Mouse (Mus musculus): ENCODE results near the gene Erbb4. TPM values are rescaled to one million over a fixed set of nuclear protein-coding genes. Genes with fewer than 3 reads are reported as not detected.

Gene Erbb4
- polyA plus RNA-seq, 1 experiment from 2014 or later, result 0.11 TPM

DNA sequence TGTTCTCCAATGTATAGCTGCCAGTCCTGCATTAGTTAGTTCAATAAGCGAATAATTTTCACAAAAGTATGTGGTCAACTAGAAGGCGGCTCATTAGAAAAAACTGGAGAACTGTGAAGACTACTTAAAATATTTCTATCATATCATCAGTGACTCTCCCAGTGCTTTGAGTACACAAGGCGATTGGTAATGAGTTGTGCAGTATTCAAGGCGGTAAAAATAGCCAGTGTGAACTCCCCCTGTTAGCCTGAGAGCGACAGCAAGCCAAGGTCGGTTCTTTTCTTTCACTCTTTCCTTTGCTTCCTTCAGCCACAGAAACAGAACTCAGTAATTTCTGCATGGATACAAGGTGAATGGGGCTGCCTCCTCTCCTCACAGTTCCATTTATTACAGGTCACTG lies 22.1 kb downstream of the Erbb4 start:
- Histone ChIP-seq H3K9ac (ENCODE audit: low read depth, low read length) (no peak overlapping the region), H3K4me2 (no peak overlapping the region), H3K4me1 (replicated peaks; ENCODE audit: control insufficient read depth, insufficient read depth, low read length) (no peaks in the 10 kb centered on the region), H3K27ac (ENCODE audit: low read depth, low read length) (no peak overlapping the region), H3K9me3 (ENCODE audit: control insufficient read depth, low read length) (no peaks in the 10 kb centered on the region), H3K4me3 (ENCODE audit: low read depth, low read length) (no peak overlapping the region), H3K27me3 (replicated peaks; ENCODE audit: control insufficient read depth, insufficient read depth, low read length) (no peaks in the 10 kb centered on the region), H3K36me3 (ENCODE audit: control insufficient read depth, insufficient read depth, low read length) (no peaks in the 10 kb centered on the region)
- WGBS, result 72% methylated on average over 6 of the region's 6 CpGs
- ATAC-seq (replicated peaks; ENCODE audit: low FRiP score) (no peak), DNase-seq (ENCODE audit: low spot score) (no peak)

- Histone ChIP-seq H3K9me3 (ENCODE audit: control insufficient read depth, low read length) (no peaks in the 10 kb centered on the region), H3K27me3 (replicated peaks; ENCODE audit: control insufficient read depth, insufficient read depth, low read length) (no peaks in the 10 kb centered on the region), H3K36me3 (ENCODE audit: control insufficient read depth, insufficient read depth, low read length) (no peaks in the 10 kb centered on the region), H3K4me1 (replicated peaks; ENCODE audit: control insufficient read depth, insufficient read depth, low read length) (no peaks in the 10 kb centered on the region), H3K9ac (ENCODE audit: low read depth, low read length) (no peak overlapping the region), H3K4me3 (ENCODE audit: low read depth, low read length) (no peak overlapping the region), H3K4me2 (no peak overlapping the region), H3K27ac (ENCODE audit: low read depth, low read length) (no peak overlapping the region)
- WGBS, result 75% methylated on average over 4 of the region's 4 CpGs
- DNase-seq (ENCODE audit: low spot score) (no peak), ATAC-seq (replicated peaks; ENCODE audit: low FRiP score) (no peak)
Observed at GRCm38 (mm10) chr1:69048918-69049317, 58.9 kb downstream of the Erbb4 start.

GRCm38 (mm10) chr1:69046228-69046978 lies 61.5 kb downstream of the Erbb4 start:
- H3K9ac ChIP-seq (ENCODE audit: low read depth, low read length), result no peak overlapping the region
- H3K27ac ChIP-seq (ENCODE audit: low read depth, low read length), result no peak overlapping the region
- ATAC-seq (replicated peaks; ENCODE audit: low FRiP score) (no peak), DNase-seq (ENCODE audit: low spot score) (no peak)
- WGBS, result 84% methylated on average over 11 of the region's 11 CpGs
- H3K4me3 ChIP-seq (ENCODE audit: low read depth, low read length), result no peak overlapping the region
- no peak overlapping the region for H3K4me2 ChIP-seq
- no peaks in the 10 kb centered on the region for H3K4me1 ChIP-seq (replicated peaks; ENCODE audit: control insufficient read depth, insufficient read depth, low read length)
- no peaks in the 10 kb centered on the region for H3K9me3 ChIP-seq (ENCODE audit: control insufficient read depth, low read length)
- no peaks in the 10 kb centered on the region for H3K27me3 ChIP-seq (replicated peaks; ENCODE audit: control insufficient read depth, insufficient read depth, low read length)
- no peaks in the 10 kb centered on the region for H3K36me3 ChIP-seq (ENCODE audit: control insufficient read depth, insufficient read depth, low read length)

DNA sequence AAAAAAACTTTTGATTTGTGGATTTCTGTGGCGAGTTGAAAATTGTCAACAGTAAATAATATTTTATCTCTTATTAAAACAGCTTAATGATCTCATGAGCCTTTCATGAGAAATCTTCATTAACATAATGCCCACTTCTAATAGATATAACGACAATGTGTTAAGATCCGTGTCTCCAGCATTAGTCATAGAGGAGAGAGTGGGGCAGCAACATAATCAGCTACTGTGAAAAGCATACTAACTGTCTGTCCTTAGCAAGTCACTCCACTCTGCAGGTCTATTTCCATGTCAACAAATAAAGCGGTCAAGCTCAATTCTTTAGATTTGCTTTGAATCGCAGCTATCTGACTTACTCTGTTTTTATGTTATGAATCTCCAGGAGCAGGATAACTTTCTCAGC lies 80.0 kb downstream of the Erbb4 start:
- WGBS, result 72% methylated on average over 5 of the region's 5 CpGs
- Histone ChIP-seq H3K9me3 (ENCODE audit: control insufficient read depth, low read length) (no peaks in the 10 kb centered on the region), H3K27ac (ENCODE audit: low read depth, low read length) (no peak overlapping the region), H3K27me3 (replicated peaks; ENCODE audit: control insufficient read depth, insufficient read depth, low read length) (no peaks in the 10 kb centered on the region), H3K4me3 (ENCODE audit: low read depth, low read length) (no peak overlapping the region), H3K4me2 (no peak overlapping the region), H3K9ac (ENCODE audit: low read depth, low read length) (no peak overlapping the region), H3K4me1 (replicated peaks; ENCODE audit: control insufficient read depth, insufficient read depth, low read length) (no peaks in the 10 kb centered on the region), H3K36me3 (ENCODE audit: control insufficient read depth, insufficient read depth, low read length) (no peaks in the 10 kb centered on the region)
- no peak for DNase-seq (ENCODE audit: low spot score)
- ATAC-seq (replicated peaks; ENCODE audit: low FRiP score), result no peak

GRCm38 (mm10) chr1:69024858-69025257 lies 83.0 kb downstream of the Erbb4 start:
- no peak for ATAC-seq (replicated peaks; ENCODE audit: low FRiP score)

DNA sequence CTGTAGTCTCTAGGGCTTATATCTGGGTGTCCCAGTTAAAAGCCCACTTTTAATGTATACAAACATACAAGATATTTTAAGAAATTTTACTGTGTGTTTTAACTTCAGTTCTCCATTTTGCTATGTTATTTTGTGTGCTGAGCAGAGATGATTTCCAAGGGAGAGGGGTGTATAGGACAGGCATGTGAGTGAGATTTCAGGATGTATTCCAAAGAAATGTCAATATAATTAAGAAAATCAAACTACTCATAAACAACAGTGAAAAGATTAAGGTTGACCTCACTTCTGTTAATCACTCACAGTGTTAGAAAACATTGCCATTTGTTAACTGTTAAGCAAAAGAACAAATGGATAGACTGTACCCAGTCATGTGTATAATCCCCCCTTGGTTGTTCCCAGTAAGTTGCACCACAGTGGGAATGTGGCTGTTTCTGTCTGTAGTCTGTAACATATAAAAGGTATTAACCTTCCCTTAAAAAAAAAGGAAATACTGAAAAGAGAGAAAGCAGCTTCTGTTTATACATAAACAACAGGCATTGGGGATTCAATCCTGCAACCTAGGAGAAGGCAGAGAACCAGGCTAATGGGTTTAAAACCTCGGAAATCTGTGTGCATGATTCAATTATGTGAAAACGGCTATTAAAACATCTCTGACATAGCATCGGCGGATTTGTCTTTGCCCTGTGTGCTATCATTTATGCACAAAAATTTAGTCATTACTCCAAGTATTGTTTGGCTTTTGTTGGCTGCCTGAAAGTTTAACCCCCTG lies 84.5 kb downstream of the Erbb4 start:
- H3K4me1 ChIP-seq (replicated peaks; ENCODE audit: control insufficient read depth, insufficient read depth, low read length), result no peaks in the 10 kb centered on the region
- no peak for DNase-seq (ENCODE audit: low spot score)
- H3K4me2 ChIP-seq, result no peak overlapping the region
- H3K27ac ChIP-seq (ENCODE audit: low read depth, low read length), result no peak overlapping the region
- no peaks in the 10 kb centered on the region for H3K9me3 ChIP-seq (ENCODE audit: control insufficient read depth, low read length)
- H3K9ac ChIP-seq (ENCODE audit: low read depth, low read length), result no peak overlapping the region
- H3K27me3 ChIP-seq (replicated peaks; ENCODE audit: control insufficient read depth, insufficient read depth, low read length), result no peaks in the 10 kb centered on the region
- no peak for ATAC-seq (replicated peaks; ENCODE audit: low FRiP score)
- no peaks in the 10 kb centered on the region for H3K36me3 ChIP-seq (ENCODE audit: control insufficient read depth, insufficient read depth, low read length)
- 80% methylated on average over 4 of the region's 4 CpGs for WGBS
- no peak overlapping the region for H3K4me3 ChIP-seq (ENCODE audit: low read depth, low read length)

More at GRCm38 (mm10) chr1:69024858-69025257, 83.0 kb downstream of the Erbb4 start:
- 40% methylated on average over 3 of the region's 3 CpGs for WGBS
- no peak for DNase-seq (ENCODE audit: low spot score)
- H3K4me2 ChIP-seq, result no peak overlapping the region
- H3K27me3 ChIP-seq (replicated peaks; ENCODE audit: control insufficient read depth, insufficient read depth, low read length), result no peaks in the 10 kb centered on the region
- H3K4me3 ChIP-seq (ENCODE audit: low read depth, low read length), result no peak overlapping the region
- H3K9me3 ChIP-seq (ENCODE audit: control insufficient read depth, low read length), result no peaks in the 10 kb centered on the region
- no peak overlapping the region for H3K9ac ChIP-seq (ENCODE audit: low read depth, low read length)
- no peaks in the 10 kb centered on the region for H3K36me3 ChIP-seq (ENCODE audit: control insufficient read depth, insufficient read depth, low read length)
- no peaks in the 10 kb centered on the region for H3K4me1 ChIP-seq (replicated peaks; ENCODE audit: control insufficient read depth, insufficient read depth, low read length)
- no peak overlapping the region for H3K27ac ChIP-seq (ENCODE audit: low read depth, low read length)

DNA sequence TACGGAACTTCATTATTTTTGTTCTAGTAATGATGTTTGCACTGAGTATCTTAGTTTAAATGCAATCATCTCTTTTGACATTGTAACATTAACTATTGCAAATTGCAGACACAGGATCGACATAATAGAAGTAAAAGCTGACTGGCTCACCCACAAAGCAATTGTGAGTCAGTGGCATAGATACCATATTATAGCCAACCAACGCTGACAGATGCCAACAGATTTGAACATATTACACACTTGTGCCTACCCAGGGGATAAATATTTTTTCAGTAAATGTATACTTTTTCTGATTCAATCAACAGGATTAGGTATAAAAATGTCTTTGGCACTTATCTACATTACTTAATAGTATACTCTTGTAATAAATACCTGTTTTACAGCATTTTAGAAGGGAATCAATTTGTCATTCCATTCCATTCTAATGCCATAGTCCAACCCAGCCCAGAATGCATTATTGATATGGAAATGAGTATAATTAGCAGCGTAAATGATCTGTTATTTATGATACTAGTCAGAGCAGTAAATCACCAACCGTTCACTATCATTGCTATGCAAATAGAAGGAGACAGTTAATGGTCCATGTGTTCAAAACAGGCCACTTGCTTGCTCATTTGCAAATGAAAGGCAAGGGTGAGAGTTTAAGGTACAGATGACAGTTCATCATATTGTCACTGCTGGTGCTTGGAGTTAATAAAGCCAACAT lies 97.9 kb downstream of the Erbb4 start:
- Histone ChIP-seq H3K9me3 (ENCODE audit: control insufficient read depth, low read length) (no peaks in the 10 kb centered on the region), H3K4me2 (no peak overlapping the region), H3K27me3 (replicated peaks; ENCODE audit: control insufficient read depth, insufficient read depth, low read length) (no peaks in the 10 kb centered on the region), H3K9ac (ENCODE audit: low read depth, low read length) (no peak overlapping the region), H3K4me1 (replicated peaks; ENCODE audit: control insufficient read depth, insufficient read depth, low read length) (no peaks in the 10 kb centered on the region), H3K27ac (ENCODE audit: low read depth, low read length) (no peak overlapping the region), H3K36me3 (ENCODE audit: control insufficient read depth, insufficient read depth, low read length) (no peaks in the 10 kb centered on the region), H3K4me3 (ENCODE audit: low read depth, low read length) (no peak overlapping the region)
- DNase-seq (ENCODE audit: low spot score) (no peak), ATAC-seq (replicated peaks; ENCODE audit: low FRiP score) (no peak)
- WGBS, result 82% methylated on average over 5 of the region's 5 CpGs

GRCm38 (mm10) chr1:69001371-69001770 lies 106.5 kb downstream of the Erbb4 start:
- Histone ChIP-seq H3K4me1 (replicated peaks; ENCODE audit: control insufficient read depth, insufficient read depth, low read length) (no peaks in the 10 kb centered on the region), H3K27ac (ENCODE audit: low read depth, low read length) (no peak overlapping the region), H3K9me3 (ENCODE audit: control insufficient read depth, low read length) (no peaks in the 10 kb centered on the region), H3K27me3 (replicated peaks; ENCODE audit: control insufficient read depth, insufficient read depth, low read length) (no peaks in the 10 kb centered on the region), H3K4me2 (no peak overlapping the region), H3K9ac (ENCODE audit: low read depth, low read length) (no peak overlapping the region), H3K36me3 (ENCODE audit: control insufficient read depth, insufficient read depth, low read length) (no peaks in the 10 kb centered on the region), H3K4me3 (ENCODE audit: low read depth, low read length) (no peak overlapping the region)
- ATAC-seq (replicated peaks; ENCODE audit: low FRiP score) (no peak), DNase-seq (ENCODE audit: low spot score) (no peak)
- WGBS, result 69% methylated on average over 3 of the region's 3 CpGs
